Mouse (Mus musculus): ENCODE results near the gene Cyp2c70.
"Not testable (repeated sequence)": the region's sequence is repeated elsewhere in the genome, so short reads cannot be mapped to it uniquely, and the experiment has no call there.

The Cyp2c70 gene

GRCm38 (mm10) chr19:40187160-40187559 is at the start of gene Cyp2c70:
Gene Cyp2c70, minus strand, starts transcription at chr19:40187333.
- DNase-seq (ENCODE audit: low spot score in 2 of 2) = no peak

GRCm38 (mm10) chr19:40232560-40232959 is 45.4 kb upstream of the Cyp2c70 start:
- no peak for DNase-seq (ENCODE audit: low spot score in 2 of 2)

- DNase-seq (ENCODE audit: low spot score in 2 of 2) = no peak
Observed at GRCm38 (mm10) chr19:40231825-40232541, 44.9 kb upstream of the Cyp2c70 start.

GRCm38 (mm10) chr19:40231074-40231738 is 44.1 kb upstream of the Cyp2c70 start:
- no peak for DNase-seq (ENCODE audit: low spot score in 2 of 2)

- DNase-seq (ENCODE audit: low spot score in 2 of 2) = no peak
Observed at GRCm38 (mm10) chr19:40226516-40227151, 39.5 kb upstream of the Cyp2c70 start.

GRCm38 (mm10) chr19:40225761-40226110 is 38.6 kb upstream of the Cyp2c70 start:
- DNase-seq (ENCODE audit: low spot score in 2 of 2) = no peak

- peak; percentile 66 to 76 for DNase-seq (ENCODE audit: low spot score in 2 of 2)
Observed at GRCm38 (mm10) chr19:40225102-40225760, 38.1 kb upstream of the Cyp2c70 start.

- not testable (repeated sequence) for DNase-seq (ENCODE audit: low spot score in 2 of 2)
Observed at GRCm38 (mm10) chr19:40222307-40222706, 35.2 kb upstream of the Cyp2c70 start.

- no peak for DNase-seq (ENCODE audit: low spot score in 2 of 2)
Observed at GRCm38 (mm10) chr19:40220878-40221277, 33.7 kb upstream of the Cyp2c70 start.

- DNase-seq (ENCODE audit: low spot score in 2 of 2) = not testable (repeated sequence)
Observed at GRCm38 (mm10) chr19:40202947-40203346, 15.8 kb upstream of the Cyp2c70 start.

GRCm38 (mm10) chr19:40190596-40190995 is 3.5 kb upstream of the Cyp2c70 start:
- no peak for DNase-seq (ENCODE audit: low spot score in 2 of 2)

GRCm38 (mm10) chr19:40183600-40183999 is 3.5 kb downstream of the Cyp2c70 start:
- no peak for DNase-seq (ENCODE audit: low spot score in 2 of 2)

- DNase-seq (ENCODE audit: low spot score in 2 of 2) = no peak
Observed at GRCm38 (mm10) chr19:40178311-40178710, 8.8 kb downstream of the Cyp2c70 start.

GRCm38 (mm10) chr19:40168391-40168790 is 18.7 kb downstream of the Cyp2c70 start:
- DNase-seq (ENCODE audit: low spot score in 2 of 2) = not testable (repeated sequence)

GRCm38 (mm10) chr19:40126996-40127395 is 60.1 kb downstream of the Cyp2c70 start:
- DNase-seq (ENCODE audit: low spot score in 2 of 2) = not testable (repeated sequence)

- not testable (repeated sequence) for DNase-seq (ENCODE audit: low spot score in 2 of 2)
Observed at GRCm38 (mm10) chr19:40125165-40125564, 62.0 kb downstream of the Cyp2c70 start.

- not testable (repeated sequence) for DNase-seq (ENCODE audit: low spot score in 2 of 2)
Observed at GRCm38 (mm10) chr19:40119624-40120023, 67.5 kb downstream of the Cyp2c70 start.

All from cerebellum, postnatal 4 days (tissue).